Mouse (Mus musculus): ENCODE results near the gene Gm4792.

DNA sequence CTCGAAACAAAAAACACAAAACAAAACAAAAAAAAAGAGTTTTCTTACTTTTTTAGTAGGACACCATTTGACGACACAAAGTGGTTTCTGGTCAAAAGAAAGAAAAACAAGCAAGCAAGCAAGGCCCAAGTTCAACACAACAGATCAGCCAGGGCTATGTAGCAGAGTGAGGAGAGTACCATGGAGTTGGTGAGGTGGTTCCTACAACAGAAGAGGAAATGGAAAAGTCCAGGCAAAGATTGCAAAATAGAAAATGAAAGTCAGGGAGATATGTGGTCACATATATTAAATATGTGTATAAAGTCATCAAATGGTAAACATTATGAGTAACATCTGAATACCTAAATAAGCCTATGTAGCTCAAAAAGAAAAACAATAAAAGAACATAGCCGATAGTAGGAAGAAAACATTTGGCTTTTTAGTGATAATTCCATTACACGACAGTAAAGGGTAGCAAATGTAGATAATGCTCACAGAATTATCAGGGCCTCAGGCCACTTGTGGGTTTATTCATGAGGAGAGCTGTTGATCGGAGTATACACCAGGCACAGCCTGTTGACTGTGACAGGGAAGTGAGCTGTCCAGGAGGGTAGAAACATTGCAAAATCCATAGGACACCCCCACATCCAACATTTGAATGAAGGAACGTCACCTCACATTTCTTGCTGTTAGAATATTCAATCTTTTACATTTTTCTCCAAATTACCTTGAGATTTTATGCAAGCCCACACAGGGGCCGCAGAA lies 47.2 kb upstream of the Gm4792 start:
- no peak for TF ChIP-seq GATA1 (IDR thresholded peaks at IDR 0.05; ENCODE audit: low read length)
- TF ChIP-seq TAL1 (IDR thresholded peaks at IDR 0.05; ENCODE audit: low read length), result no peak
